Mouse (Mus musculus) kidney, adult 18-20 months (tissue): ENCODE results near the gene Oxtr.
A peak's percentile ranks its signal among the peaks of the same experiment; 100 is the strongest.

ENCODE experiments used
- DNase-seq: peaks from one replicate; pipeline ENCODE4 v3.0.0; 2021

Oxtr gene

DNA sequence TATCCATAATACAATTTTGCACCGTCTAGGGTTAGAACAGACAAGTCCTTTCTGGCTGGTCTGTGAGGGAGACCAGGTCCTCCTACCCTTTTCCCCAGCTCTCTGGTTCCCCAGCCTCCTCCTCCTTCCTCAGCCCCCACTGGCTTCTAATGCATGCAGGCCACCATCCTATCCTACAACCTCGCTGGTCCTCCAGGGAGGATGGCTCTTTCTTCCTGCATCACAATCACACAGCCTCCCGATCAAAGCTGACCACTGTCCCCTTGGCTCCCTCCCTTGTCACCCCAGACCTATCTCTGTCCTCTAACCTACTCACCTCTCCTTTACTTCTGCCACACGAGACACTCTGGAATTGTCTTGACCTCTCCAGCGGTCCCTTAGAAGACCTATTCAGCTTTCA, 1.8 kb downstream of the Oxtr start:
- no peak for DNase-seq

GRCm38 (mm10) chr6:112484316-112484715, 5.4 kb downstream of the Oxtr start:
- peak; percentile 38 for DNase-seq

DNA sequence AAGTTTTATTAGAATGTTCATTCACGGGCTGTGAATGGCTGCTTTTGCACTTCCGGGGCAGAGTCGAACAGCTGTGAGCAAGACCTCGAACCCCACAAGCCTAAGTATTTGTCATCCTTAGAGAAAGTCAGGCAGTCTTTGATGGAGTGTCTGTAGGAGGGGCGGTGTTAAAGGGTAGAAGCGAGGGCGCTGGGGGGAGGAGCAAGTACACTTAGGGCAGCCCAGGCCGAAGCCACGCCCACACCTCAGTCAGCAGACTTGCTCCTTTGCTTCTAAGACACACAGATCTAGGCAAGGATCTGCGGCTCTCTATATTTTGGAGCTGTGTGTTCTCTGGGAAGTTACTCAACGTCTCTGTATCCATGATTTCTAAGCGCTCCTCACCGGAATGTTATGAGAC, 9.9 kb downstream of the Oxtr start:
- DNase-seq: no peak

- no peak for DNase-seq
These were observed 18.1 kb downstream of the Oxtr start for GRCm38 (mm10) chr6:112471644-112472043.

DNA sequence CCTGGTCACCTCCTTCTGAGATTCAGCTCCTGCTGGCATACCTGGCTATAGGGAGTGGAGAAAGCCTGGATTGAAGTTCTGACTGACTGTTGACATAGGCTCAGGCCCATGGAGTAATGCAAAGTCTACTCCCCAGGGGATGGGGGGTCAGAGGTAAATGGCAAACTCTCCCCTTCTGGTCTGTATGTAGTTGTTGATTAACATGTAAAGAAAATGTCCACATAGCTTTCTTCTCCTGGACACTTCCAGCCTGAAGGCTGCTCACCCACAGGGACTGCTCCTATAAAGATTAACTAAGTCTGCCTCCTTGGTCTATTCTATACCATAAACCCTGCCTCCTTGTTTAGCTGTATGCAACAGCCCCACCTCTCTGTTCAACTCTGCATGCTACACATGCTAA, 23.7 kb downstream of the Oxtr start:
- no peak for DNase-seq

DNA sequence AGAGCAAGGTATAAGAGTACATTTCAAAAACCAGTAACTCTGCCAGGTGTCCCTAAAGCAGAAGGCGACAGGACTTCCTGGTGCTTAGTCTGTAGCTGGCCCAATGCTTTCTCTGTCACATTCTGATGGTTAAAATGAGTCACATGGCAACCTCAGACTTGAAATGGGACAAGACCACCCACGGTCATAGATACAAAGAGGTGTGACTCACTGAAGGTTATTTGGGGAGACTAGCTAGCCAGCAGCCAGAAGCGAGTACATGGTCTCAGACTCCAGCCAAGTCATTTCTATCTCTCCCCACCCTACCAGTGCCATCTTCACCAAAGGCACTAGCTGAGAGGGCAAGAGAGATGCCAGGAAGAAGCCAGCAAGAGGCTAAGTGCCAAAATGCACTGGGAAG, 24.3 kb downstream of the Oxtr start:
- no peak for DNase-seq

GRCm38 (mm10) chr6:112463331-112463730, 26.4 kb downstream of the Oxtr start:
- no peak for DNase-seq

- DNase-seq: no peak
These were observed 28.3 kb downstream of the Oxtr start for GRCm38 (mm10) chr6:112461459-112461858.

DNA sequence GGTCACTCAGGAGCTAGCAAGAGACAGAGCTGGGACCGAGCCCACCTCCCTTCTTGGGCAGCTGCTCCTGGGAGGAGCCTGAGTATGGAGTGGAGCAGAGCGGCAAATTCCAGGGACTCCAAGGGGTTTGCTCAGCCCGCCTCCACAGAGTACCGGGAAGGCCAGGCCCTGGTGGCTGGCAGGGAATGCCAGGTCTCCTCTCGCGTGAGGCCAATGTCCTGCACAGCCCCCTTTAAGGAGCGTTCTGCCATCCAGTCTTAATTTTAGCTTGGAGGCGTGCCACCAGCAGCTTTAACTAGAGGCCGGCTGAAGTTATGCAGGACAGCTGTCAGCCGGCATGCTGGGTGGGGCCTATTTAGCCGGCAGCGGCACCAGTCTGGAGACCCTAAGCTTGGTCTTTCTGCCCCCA, 30.4 kb downstream of the Oxtr start, which contains the start of gene Cav3:
Cav3 (plus strand) TSS at position 165 of the 409 bp plus-strand sequence.
- DNase-seq: no peak

- DNase-seq: no peak
These were observed 44.1 kb downstream of the Oxtr start for GRCm38 (mm10) chr6:112445675-112446074.

- DNase-seq: no peak
These were observed 63.6 kb downstream of the Oxtr start for GRCm38 (mm10) chr6:112426018-112426732.

GRCm38 (mm10) chr6:112423746-112424501, 65.8 kb downstream of the Oxtr start:
- DNase-seq: no peak
